Mouse (Mus musculus): Measurements from ENCODE around the gene Ifngr2. TPM values are rescaled to one million over a fixed set of nuclear protein-coding genes. Genes with fewer than 3 reads are reported as not detected.
A peak's percentile ranks its signal among the peaks of the same experiment; 100 is the strongest.

Gene Ifngr2
- polyA plus RNA-seq, 1 experiment from 2014 or later, result 129 TPM

GRCm38 (mm10) chr16:91612525-91612924 lies 65.7 kb downstream of the Ifngr2 start:
- H3K4me1 ChIP-seq (replicated peaks), result peaks cover 11% of the 10 kb centered on the region
- WGBS, result 60% methylated on average over 5 of the region's 5 CpGs
- H3K4me3 ChIP-seq, result no peak overlapping the region
- 0 out of 2 replicates have a peak, but pooled peaks have one; percentile 26 for ATAC-seq (replicated peaks; ENCODE audit: insufficient number of reproducible peaks, insufficient read depth, low FRiP score, low read depth)
- H3K27me3 ChIP-seq, result no peaks in the 10 kb centered on the region
- no peaks in the 10 kb centered on the region for H3K36me3 ChIP-seq
- no peak overlapping the region for H3K27ac ChIP-seq
- no peak overlapping the region for H3K4me2 ChIP-seq
- no peak overlapping the region for H3K9ac ChIP-seq
- no peaks in the 10 kb centered on the region for H3K9me3 ChIP-seq (replicated peaks)

DNA sequence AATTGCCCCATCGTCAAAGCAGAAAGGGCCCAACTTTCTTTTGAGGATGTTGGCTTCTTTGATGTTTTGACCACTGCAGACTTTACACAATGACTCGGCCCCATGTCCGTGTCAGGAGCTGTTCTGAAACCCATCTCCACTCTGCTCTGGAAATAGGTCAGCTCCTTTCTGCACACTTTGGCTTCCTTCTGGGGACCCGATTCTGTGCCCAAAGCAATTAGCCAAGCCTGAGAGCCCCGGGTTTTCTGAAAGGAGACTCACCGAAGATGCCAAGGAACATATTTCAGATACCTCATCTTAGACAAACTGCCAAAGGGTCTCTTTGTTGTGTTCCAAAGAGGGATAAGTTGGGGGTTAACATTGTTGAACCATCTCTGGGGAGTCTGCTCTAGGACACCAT lies 67.7 kb downstream of the Ifngr2 start:
- Histone ChIP-seq H3K9me3 (replicated peaks) (no peaks in the 10 kb centered on the region), H3K36me3 (no peaks in the 10 kb centered on the region), H3K4me2 (no peak overlapping the region), H3K9ac (no peak overlapping the region), H3K27ac (no peak overlapping the region), H3K27me3 (no peaks in the 10 kb centered on the region), H3K4me1 (replicated peaks) (peaks cover 13% of the 10 kb centered on the region), H3K4me3 (no peak overlapping the region)
- 78% methylated on average over 6 of the region's 6 CpGs for WGBS
- ATAC-seq (replicated peaks; ENCODE audit: insufficient number of reproducible peaks, insufficient read depth, low FRiP score, low read depth), result no peak

Small RNAs within 50 kb of the gene (microRNA-seq; reads per million reads assigned to microRNA genes)
- not detected for gene Mir6367

Other genes with a start within 250 kb of the Ifngr2 start
- 52.5 and 58.9 TPM in 2 replicates for gene Ifnar2, start 174.3 kb upstream of the Ifngr2 start, polyA plus RNA-seq (2015; fragmentation: Nextera tagmentation; extraction: Ambion mirVana)
- not detected in 2 replicates for gene Gm21970, start 155.4 kb upstream of the Ifngr2 start, polyA plus RNA-seq (2015; fragmentation: Nextera tagmentation; extraction: Ambion mirVana)
- 57.9 and 58.9 TPM in 2 replicates for gene Il10rb, start 140.9 kb upstream of the Ifngr2 start, polyA plus RNA-seq (2015; fragmentation: Nextera tagmentation; extraction: Ambion mirVana)
- gene Ifnar1, start 61.8 kb upstream of the Ifngr2 start, polyA plus RNA-seq (2015; fragmentation: Nextera tagmentation; extraction: Ambion mirVana), result 32.7 and 43.0 TPM in 2 replicates
- 55.7 and 59.1 TPM in 2 replicates for gene Tmem50b, start 50.7 kb downstream of the Ifngr2 start, polyA plus RNA-seq (2015; fragmentation: Nextera tagmentation; extraction: Ambion mirVana)
- 4.6 and 7.0 TPM in 2 replicates for gene Dnajc28, start 72.0 kb downstream of the Ifngr2 start, polyA plus RNA-seq (2015; fragmentation: Nextera tagmentation; extraction: Ambion mirVana)
- gene Gart, start 99.9 kb downstream of the Ifngr2 start, polyA plus RNA-seq (2015; fragmentation: Nextera tagmentation; extraction: Ambion mirVana), result 61.2 and 78.8 TPM in 2 replicates
- gene Son, start 100.4 kb downstream of the Ifngr2 start, polyA plus RNA-seq (2015; fragmentation: Nextera tagmentation; extraction: Ambion mirVana), result 76.8 and 81.4 TPM in 2 replicates
- gene Donson, start 141.7 kb downstream of the Ifngr2 start, polyA plus RNA-seq (2015; fragmentation: Nextera tagmentation; extraction: Ambion mirVana), result 10.7 and 12.3 TPM in 2 replicates
- 50.7 and 56.2 TPM in 2 replicates for gene Cryzl1, start 181.9 kb downstream of the Ifngr2 start, polyA plus RNA-seq (2015; fragmentation: Nextera tagmentation; extraction: Ambion mirVana)
- 17.6 and 22.3 TPM in 2 replicates for gene Itsn1, start 182.2 kb downstream of the Ifngr2 start, polyA plus RNA-seq (2015; fragmentation: Nextera tagmentation; extraction: Ambion mirVana)